Mouse (Mus musculus) limb, embryonic 10.5 days (tissue): ENCODE results near the gene Mtmr1. TPM values are rescaled to one million over a fixed set of nuclear protein-coding genes. Genes with fewer than 3 reads are reported as not detected.
"Not testable (repeated sequence)": the region's sequence is repeated elsewhere in the genome, so short reads cannot be mapped to it uniquely, and the experiment has no call there.

Source experiments
- DNase-seq: peaks from one replicate; pipeline ENCODE4 v3.0.0-alpha.2; 2017; ENCODE audit warnings: low spot score
- H3K27ac ChIP-seq: fragments of 300-500 bp; sonication (generic); 2 replicates; pipeline ENCODE4 v1.5.1; 2016; ENCODE audit warnings: mild to moderate bottlenecking
- H3K27me3 ChIP-seq: fragments of 300-500 bp; sonication (generic); 2 replicates; pipeline ENCODE4 v1.6.1; 2016; ENCODE audit warnings: low read depth, mild to moderate bottlenecking; ENCODE audit not compliant: poor library complexity, severe bottlenecking
- H3K36me3 ChIP-seq: fragments of 300-500 bp; sonication (generic); 2 replicates; pipeline ENCODE4 v1.6.1; 2016; ENCODE audit warnings: mild to moderate bottlenecking, moderate library complexity
- H3K4me1 ChIP-seq: fragments of 300-500 bp; sonication (generic); 2 replicates; pipeline ENCODE4 v1.6.1; 2016
- H3K4me3 ChIP-seq: fragments of 300-500 bp; sonication (generic); 2 replicates; pipeline ENCODE4 v1.5.1; 2016; ENCODE audit warnings: mild to moderate bottlenecking, moderate library complexity
- H3K9me3 ChIP-seq: fragments of 300-500 bp; sonication (generic); replicated peaks from 2 replicates; pipeline ENCODE4 v1.6.1; 2016; ENCODE audit warnings: mild to moderate bottlenecking
- WGBS: fragments of 180-500 bp; shearing (Covaris S2); methylation state at CpG from one replicate; pipeline ENCODE4 v1.1.7; 2016; 5-methylcytosine and 5-hydroxymethylcytosine counted together
- polyA plus RNA-seq: library from polyadenylated mRNA; unstranded; fragments of >200 nt; fragmentation: Nextera tagmentation; extraction: Ambion mirVana; gene quantifications from 2 replicates; pipeline ENCODE4 v1.2.1, GENCODE M21; 2016

Gene Mtmr1
- polyA plus RNA-seq = 4.5 and 6.0 TPM in 2 replicates

- Histone ChIP-seq H3K4me3 (peak within 1 kb of the TSS; percentile 64), H3K9me3 (no peaks in the 10 kb centered on the region), H3K27ac (peak within 1 kb of the TSS; percentile 76), H3K36me3 (no peaks in the 10 kb centered on the region), H3K4me1 (no peaks in the 10 kb centered on the region), H3K27me3 (peaks cover 5% of the 10 kb centered on the region; the same call in 1 of the 2 replicates)
- DNase-seq = peak; percentile 75
- 7% methylated on average over 25 of the region's 47 CpGs for WGBS
These were observed at the start of gene Mtmr1 for GRCm38 (mm10) chrX:71364554-71364991. TSS of gene Mtmr1 (plus strand) at chrX:71364760.

DNA sequence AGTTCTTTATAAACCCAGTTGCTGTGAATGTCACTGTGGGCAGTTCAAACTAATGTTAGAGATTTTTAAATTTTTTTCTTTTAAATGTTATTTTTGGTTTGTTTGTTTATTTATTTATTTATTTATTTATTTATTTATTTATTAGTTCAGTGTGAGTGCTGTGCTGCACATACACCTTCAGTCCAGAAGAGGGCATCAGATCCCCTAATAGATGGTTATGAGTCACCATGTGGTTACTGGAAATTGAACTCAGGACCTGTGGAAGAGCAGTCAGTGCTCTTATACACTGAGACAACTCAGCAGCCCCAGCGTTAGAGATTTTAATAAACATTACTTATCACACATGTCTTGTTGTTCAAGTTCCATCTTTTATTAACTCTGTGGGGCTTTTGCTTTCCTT is 12.5 kb upstream of the Mtmr1 start:
- Histone ChIP-seq H3K4me3 (no peak overlapping the region), H3K27ac (no peak overlapping the region), H3K36me3 (no peaks in the 10 kb centered on the region), H3K4me1 (no peaks in the 10 kb centered on the region), H3K27me3 (0 out of 2 replicates have a peak, but pooled peaks cover 4% of the 10 kb centered on the region), H3K9me3 (no peaks in the 10 kb centered on the region)
- 78% methylated on average over 1 of the region's 1 CpGs for WGBS
- DNase-seq = no peak

GRCm38 (mm10) chrX:71355331-71355730 is 9.2 kb upstream of the Mtmr1 start:
- DNase-seq = no peak

DNA sequence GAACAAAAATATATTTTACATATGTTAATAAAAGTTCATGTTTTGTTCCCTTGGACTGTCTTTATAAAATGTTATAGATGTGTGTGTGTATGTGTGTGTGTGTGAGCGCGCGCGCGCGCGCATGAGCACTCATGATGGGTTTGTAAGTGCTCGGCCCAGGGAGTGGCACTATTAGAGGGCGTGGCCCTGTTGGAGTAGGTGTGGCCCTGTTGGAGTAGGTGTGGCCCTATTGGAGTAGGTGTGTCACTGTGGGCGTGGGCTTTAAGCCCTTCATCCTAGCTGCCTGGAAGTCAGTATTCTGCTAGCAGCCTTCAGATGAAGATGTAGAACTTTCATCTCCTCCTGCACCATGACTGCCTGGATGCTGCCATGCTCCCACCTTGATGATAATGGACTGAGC is 2.8 kb upstream of the Mtmr1 start:
- WGBS = 89% methylated on average over 10 of the region's 10 CpGs

More at GRCm38 (mm10) chrX:71355331-71355730, 9.2 kb upstream of the Mtmr1 start:
- Histone ChIP-seq H3K36me3 (no peaks in the 10 kb centered on the region), H3K4me3 (no peak overlapping the region), H3K9me3 (no peaks in the 10 kb centered on the region), H3K27ac (no peak overlapping the region), H3K4me1 (no peaks in the 10 kb centered on the region), H3K27me3 (0 out of 2 replicates have a peak, but pooled peaks cover 4% of the 10 kb centered on the region)
- 60% methylated on average over 1 of the region's 1 CpGs for WGBS

DNA sequence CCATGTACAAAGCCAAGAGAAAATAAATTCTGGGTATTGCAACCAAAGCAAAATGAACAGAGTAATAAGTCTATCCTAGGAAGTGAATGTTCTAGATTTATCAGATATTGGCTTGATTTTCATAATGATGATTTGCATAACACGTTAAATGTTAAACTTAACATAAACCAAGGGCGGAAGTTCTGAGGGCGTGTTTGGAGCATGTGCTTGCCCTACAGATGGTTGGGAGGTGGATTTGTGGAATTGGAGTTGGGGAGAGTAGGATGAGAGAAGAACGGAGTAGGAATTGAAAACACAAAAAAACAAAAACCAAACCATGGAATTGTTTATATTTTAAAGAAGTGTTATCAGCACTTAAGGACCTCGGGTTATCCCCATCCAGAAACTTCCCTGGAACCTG is 498 bp upstream of the Mtmr1 start:
- H3K4me3 ChIP-seq = peak overlapping the region; percentile 64
- DNase-seq = no peak
- WGBS = 74% methylated on average over 5 of the region's 5 CpGs
- no peak overlapping the region for H3K27ac ChIP-seq
- no peaks in the 10 kb centered on the region for H3K9me3 ChIP-seq
- H3K36me3 ChIP-seq = no peaks in the 10 kb centered on the region
- no peaks in the 10 kb centered on the region for H3K4me1 ChIP-seq
- peaks cover 5% of the 10 kb centered on the region; the same call in 1 of the 2 replicates for H3K27me3 ChIP-seq

More for the DNA sequence above, 2.8 kb upstream of the Mtmr1 start:
- not testable (repeated sequence) for H3K27me3 ChIP-seq, H3K36me3 ChIP-seq, DNase-seq, H3K9me3 ChIP-seq, H3K4me1 ChIP-seq, H3K27ac ChIP-seq, H3K4me3 ChIP-seq

- Histone ChIP-seq H3K27me3 (peaks cover 5% of the 10 kb centered on the region; the same call in 1 of the 2 replicates), H3K4me1 (no peaks in the 10 kb centered on the region), H3K36me3 (no peaks in the 10 kb centered on the region), H3K27ac (peak overlapping the region; percentile 76), H3K9me3 (no peaks in the 10 kb centered on the region), H3K4me3 (peak overlapping the region; percentile 64)
- 16% methylated on average over 15 of the region's 20 CpGs for WGBS
- no peak for DNase-seq
These were observed 451 bp downstream of the Mtmr1 start for GRCm38 (mm10) chrX:71365011-71365410.

DNA sequence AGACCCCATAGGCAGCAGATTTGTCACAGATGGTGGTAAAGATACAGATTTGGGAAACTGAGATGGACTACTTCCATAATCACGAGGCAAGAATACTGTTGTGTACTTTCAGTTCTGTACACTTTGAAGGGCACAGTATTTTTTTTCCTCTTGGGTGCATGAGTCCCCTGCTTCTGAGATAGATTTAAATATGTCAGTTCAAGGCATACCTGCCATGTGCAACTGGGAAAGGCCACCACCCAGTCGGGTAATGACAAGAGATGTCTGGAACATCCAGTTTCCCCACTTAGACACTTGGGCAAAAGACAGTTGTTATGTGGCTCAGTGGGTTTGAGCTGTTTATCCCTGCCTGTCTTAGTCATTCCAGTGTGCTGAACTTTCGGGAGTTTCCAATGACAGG is 950 bp downstream of the Mtmr1 start:
- Histone ChIP-seq H3K36me3 (no peaks in the 10 kb centered on the region), H3K27ac (no peak overlapping the region), H3K9me3 (no peaks in the 10 kb centered on the region), H3K4me3 (peak overlapping the region; percentile 64), H3K4me1 (no peaks in the 10 kb centered on the region), H3K27me3 (peaks cover 5% of the 10 kb centered on the region; the same call in 1 of the 2 replicates)
- no peak for DNase-seq
- 71% methylated on average over 3 of the region's 3 CpGs for WGBS

DNA sequence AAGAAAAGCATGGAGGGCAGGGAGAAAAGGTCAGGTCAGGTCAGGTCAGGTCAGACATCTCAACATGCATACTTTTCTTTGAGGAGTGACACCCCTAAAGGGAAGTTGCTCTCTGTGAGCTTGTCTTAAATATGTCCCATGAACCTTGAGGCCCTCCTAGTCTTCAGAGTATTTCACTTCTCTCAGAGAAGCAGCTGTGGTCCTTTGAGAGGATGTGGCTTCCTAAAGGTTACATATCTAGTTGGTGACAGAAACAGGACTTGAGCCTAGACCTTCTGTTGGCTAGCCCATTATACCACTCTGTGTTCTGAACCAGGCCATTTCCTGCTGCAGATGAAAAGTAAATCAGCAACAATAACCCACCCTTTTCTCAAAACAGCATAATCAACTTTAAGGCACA is 2.4 kb downstream of the Mtmr1 start:
- DNase-seq = no peak
- Histone ChIP-seq H3K9me3 (no peaks in the 10 kb centered on the region), H3K27ac (no peak overlapping the region), H3K36me3 (no peaks in the 10 kb centered on the region), H3K4me1 (no peaks in the 10 kb centered on the region), H3K4me3 (no peak overlapping the region), H3K27me3 (peaks cover 5% of the 10 kb centered on the region; the same call in 1 of the 2 replicates)

- Histone ChIP-seq H3K4me1 (no peaks in the 10 kb centered on the region), H3K27me3 (0 out of 2 replicates have a peak, but pooled peaks cover 17% of the 10 kb centered on the region), H3K9me3 (no peaks in the 10 kb centered on the region), H3K36me3 (no peaks in the 10 kb centered on the region), H3K27ac (no peak overlapping the region), H3K4me3 (no peak overlapping the region)
- DNase-seq = no peak
- WGBS = 96% methylated on average over 1 of the region's 1 CpGs
These were observed 12.2 kb downstream of the Mtmr1 start for GRCm38 (mm10) chrX:71376781-71377180.

DNA sequence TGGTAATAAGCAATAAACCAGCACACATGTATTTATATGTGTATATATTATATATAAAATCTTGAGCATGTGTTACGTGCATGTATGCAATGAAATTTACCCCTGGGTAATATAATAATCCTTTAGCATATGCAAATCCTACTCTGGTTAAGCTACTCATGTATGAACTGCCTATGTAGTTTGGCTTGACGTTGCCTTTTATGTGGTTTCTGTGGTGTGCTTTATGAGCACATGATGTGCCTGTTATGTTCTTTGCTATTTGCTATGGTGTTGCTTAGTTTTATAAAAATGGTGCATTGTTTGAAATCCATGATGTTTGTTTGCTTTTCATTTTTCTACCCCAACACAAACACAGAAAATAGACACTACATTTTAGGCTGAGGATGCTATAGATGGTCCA is 13.9 kb downstream of the Mtmr1 start:
- no peaks in the 10 kb centered on the region for H3K4me1 ChIP-seq
- no peak overlapping the region for H3K4me3 ChIP-seq
- 91% methylated on average over 2 of the region's 2 CpGs for WGBS
- H3K36me3 ChIP-seq = no peaks in the 10 kb centered on the region
- no peaks in the 10 kb centered on the region for H3K9me3 ChIP-seq
- DNase-seq = no peak
- no peak overlapping the region for H3K27ac ChIP-seq
- H3K27me3 ChIP-seq = peaks cover 11% of the 10 kb centered on the region; the same call in 1 of the 2 replicates

DNA sequence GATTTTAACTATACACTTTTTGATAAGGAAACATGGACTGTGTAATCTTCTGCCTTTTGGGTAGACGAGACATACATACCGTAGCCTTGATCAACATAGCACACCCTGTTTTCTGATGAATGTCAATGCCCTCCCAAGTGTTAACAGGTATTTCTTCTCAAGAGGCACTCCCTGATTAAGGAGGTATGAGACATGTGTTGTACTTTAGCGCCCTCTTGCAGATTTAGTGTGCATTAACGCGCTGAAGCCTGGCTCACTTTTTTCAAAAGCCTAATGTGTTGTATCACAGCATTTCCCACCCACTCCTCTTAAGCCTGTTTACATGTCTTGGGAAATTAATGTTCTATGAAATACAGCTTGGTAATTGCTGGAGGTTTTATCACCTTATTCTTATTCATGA is 17.0 kb downstream of the Mtmr1 start:
- H3K9me3 ChIP-seq = no peaks in the 10 kb centered on the region
- H3K36me3 ChIP-seq = no peaks in the 10 kb centered on the region
- no peak overlapping the region for H3K4me3 ChIP-seq
- H3K27me3 ChIP-seq = peaks cover 4% of the 10 kb centered on the region; the same call in 1 of the 2 replicates
- DNase-seq = no peak
- no peak overlapping the region for H3K27ac ChIP-seq
- WGBS = 42% methylated on average over 5 of the region's 5 CpGs
- H3K4me1 ChIP-seq = no peaks in the 10 kb centered on the region

GRCm38 (mm10) chrX:71396326-71396725 is 31.8 kb downstream of the Mtmr1 start:
- 81% methylated on average over 4 of the region's 4 CpGs for WGBS
- peaks cover 28% of the 10 kb centered on the region for H3K27me3 ChIP-seq
- H3K27ac ChIP-seq = no peak overlapping the region
- no peak for DNase-seq
- no peak overlapping the region for H3K4me3 ChIP-seq
- no peaks in the 10 kb centered on the region for H3K9me3 ChIP-seq
- H3K4me1 ChIP-seq = no peaks in the 10 kb centered on the region
- H3K36me3 ChIP-seq = no peaks in the 10 kb centered on the region

- Histone ChIP-seq H3K36me3 (no peaks in the 10 kb centered on the region), H3K4me1 (no peaks in the 10 kb centered on the region), H3K27me3 (peaks cover 24% of the 10 kb centered on the region), H3K27ac (no peak overlapping the region), H3K9me3 (no peaks in the 10 kb centered on the region), H3K4me3 (no peak overlapping the region)
- no peak for DNase-seq
These were observed 41.7 kb downstream of the Mtmr1 start for GRCm38 (mm10) chrX:71406290-71406689.

DNA sequence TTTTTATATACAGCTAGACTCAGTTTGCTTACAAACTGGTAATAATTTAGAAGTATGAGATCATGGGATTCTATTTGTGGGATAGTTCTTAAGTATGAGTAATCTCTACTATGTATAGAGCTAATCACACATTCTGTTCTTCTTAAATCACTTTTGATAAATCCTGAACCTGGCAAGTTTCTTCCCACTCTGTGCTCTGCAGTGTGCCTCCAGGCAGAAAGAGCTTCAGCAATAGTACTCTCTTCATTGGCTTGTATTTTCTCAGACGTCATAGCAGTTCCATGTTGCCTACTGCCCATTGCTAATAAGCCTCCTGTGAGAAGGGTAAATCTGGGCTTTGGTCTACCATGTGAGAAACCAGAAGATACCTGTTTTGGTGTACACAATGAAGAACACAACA is 43.8 kb downstream of the Mtmr1 start:
- H3K4me1 ChIP-seq = no peaks in the 10 kb centered on the region
- H3K9me3 ChIP-seq = no peaks in the 10 kb centered on the region
- H3K27me3 ChIP-seq = peaks cover 33% of the 10 kb centered on the region
- no peak overlapping the region for H3K4me3 ChIP-seq
- no peak for DNase-seq
- H3K36me3 ChIP-seq = no peaks in the 10 kb centered on the region
- no peak overlapping the region for H3K27ac ChIP-seq
- 70% methylated on average over 1 of the region's 1 CpGs for WGBS
